Mouse (Mus musculus) heart, embryonic 14.5 days (tissue): Measurements from ENCODE around the gene Ifna2. TPM values are rescaled to one million over a fixed set of nuclear protein-coding genes. Genes with fewer than 3 reads are reported as not detected.
A peak's percentile ranks its signal among the peaks of the same experiment; 100 is the strongest.

Experiments used
- ATAC-seq: fragments of 200-750 bp; cut with Nextera tagmentation; 2 replicates; pipeline ENCODE4 v1.8.0; 2017; ENCODE audit warnings: low read depth, moderate TSS enrichment; ENCODE audit not compliant: insufficient number of reproducible peaks, insufficient read depth, low FRiP score
- H3K27ac ChIP-seq, 2 experiments: fragments of 200-500 bp in 1 of 2; fragments of 300-500 bp in 1 of 2; sonication (generic) in 1 of 2; replicated peaks in 1 of 2; 2 replicates each; pipeline ENCODE4 v1.5.1; 2012 to 2014; ENCODE audit warnings: low read depth in 2 of 2, low read length in 2 of 2, control low read depth in 1 of 2, mild to moderate bottlenecking in 1 of 2, mixed read lengths in 1 of 2; ENCODE audit not compliant: control insufficient read depth in 1 of 2, insufficient read depth in 1 of 2
- H3K27me3 ChIP-seq: fragments of 300-500 bp; sonication (generic); 2 replicates; pipeline ENCODE4 v1.6.1; 2014; ENCODE audit warnings: mild to moderate bottlenecking, low read length, control low read depth; ENCODE audit not compliant: control insufficient read depth, insufficient read depth
- H3K36me3 ChIP-seq: fragments of 300-500 bp; sonication (generic); 2 replicates; pipeline ENCODE4 v1.6.1; 2014; ENCODE audit warnings: mild to moderate bottlenecking, control low read depth, low read length, mixed read lengths; ENCODE audit not compliant: control insufficient read depth, insufficient read depth
- H3K4me1 ChIP-seq, 2 experiments: fragments of 200-500 bp in 1 of 2; fragments of 300-500 bp in 1 of 2; sonication (generic) in 1 of 2; 2 replicates each; pipeline ENCODE4 v1.6.1; 2012 to 2014; ENCODE audit warnings: low read length in 2 of 2, control low read depth in 1 of 2, mixed read lengths in 1 of 2; ENCODE audit not compliant: control insufficient read depth in 2 of 2, insufficient read depth in 2 of 2
- H3K4me2 ChIP-seq: fragments of 300-500 bp; sonication (generic); 2 replicates; pipeline ENCODE4 v1.6.1; 2014; ENCODE audit warnings: mild to moderate bottlenecking, low read length
- H3K4me3 ChIP-seq, 2 experiments: fragments of 200-500 bp in 1 of 2; fragments of 300-500 bp in 1 of 2; sonication (generic) in 1 of 2; 2 replicates each; pipeline ENCODE4 v1.5.1; 2012 to 2014; ENCODE audit warnings: low read length in 2 of 2, mild to moderate bottlenecking in 2 of 2, control low read depth in 1 of 2, low read depth in 1 of 2, moderate library complexity in 1 of 2; ENCODE audit not compliant: control insufficient read depth in 1 of 2, insufficient read depth in 1 of 2
- H3K9ac ChIP-seq: fragments of 300-500 bp; sonication (generic); 2 replicates; pipeline ENCODE4 v1.6.1; 2014; ENCODE audit warnings: mild to moderate bottlenecking, low read length
- H3K9me3 ChIP-seq: fragments of 300-500 bp; sonication (generic); 2 replicates; pipeline ENCODE4 v1.6.1; 2016; ENCODE audit warnings: low read length, control low read depth; ENCODE audit not compliant: control insufficient read depth
- WGBS: fragments of 180-500 bp; shearing (Covaris S2); extraction: QIAGEN DNeasy Blood & Tissue Kit; methylation state at CpG from one replicate; pipeline ENCODE4 v1.1.7; 2014; 5-methylcytosine and 5-hydroxymethylcytosine counted together
- polyA plus RNA-seq: library from polyadenylated mRNA; unstranded; fragments of >200 nt; fragmentation: Nextera tagmentation; extraction: Ambion mirVana; gene quantifications from 2 replicates; pipeline ENCODE4 v1.2.1, GENCODE M21; 2014

The Ifna2 gene
- not detected in 2 replicates for polyA plus RNA-seq

GRCm38 (mm10) chr4:88683812-88684211 is at the start of gene Ifna2:
Gene Ifna2 (minus strand): TSS chr4:88683912.
- Histone ChIP-seq H3K4me3 (no peak within 1 kb of the TSS), H3K27ac (no peak within 1 kb of the TSS), H3K36me3 (no peaks in the 10 kb centered on the region), H3K4me2 (no peak within 1 kb of the TSS), H3K27me3 (no peaks in the 10 kb centered on the region), H3K9me3 (no peaks in the 10 kb centered on the region), H3K9ac (no peak within 1 kb of the TSS), H3K4me1 (no peaks in the 10 kb centered on the region)
- ATAC-seq, result no peak
- 86% methylated on average over 1 of the region's 1 CpGs for WGBS

- Histone ChIP-seq H3K9me3 (no peaks in the 10 kb centered on the region), H3K36me3 (no peaks in the 10 kb centered on the region)
- WGBS, result 0% methylated on average over 1 of the region's 1 CpGs
Measured at GRCm38 (mm10) chr4:88727324-88727723, 43.6 kb upstream of the Ifna2 start.

GRCm38 (mm10) chr4:88726727-88727126 is 43.0 kb upstream of the Ifna2 start:
- Histone ChIP-seq H3K36me3 (no peaks in the 10 kb centered on the region), H3K4me3 (no peak overlapping the region), H3K4me1 (no peaks in the 10 kb centered on the region), H3K9ac (no peak overlapping the region), H3K27me3 (no peaks in the 10 kb centered on the region), H3K27ac (no peak overlapping the region), H3K9me3 (no peaks in the 10 kb centered on the region), H3K4me2 (no peak overlapping the region)
- no peak for ATAC-seq
- 75% methylated on average over 6 of the region's 6 CpGs for WGBS

More at GRCm38 (mm10) chr4:88727324-88727723, 43.6 kb upstream of the Ifna2 start:
- H3K4me1 ChIP-seq, result no peaks in the 10 kb centered on the region
- no peak overlapping the region for H3K4me3 ChIP-seq
- no peak for ATAC-seq
- H3K27me3 ChIP-seq, result no peaks in the 10 kb centered on the region
- H3K27ac ChIP-seq, result no peak overlapping the region
- H3K4me2 ChIP-seq, result no peak overlapping the region
- H3K9ac ChIP-seq, result no peak overlapping the region

GRCm38 (mm10) chr4:88723497-88724090 is 39.9 kb upstream of the Ifna2 start:
- H3K4me2 ChIP-seq, result no peak overlapping the region
- no peaks in the 10 kb centered on the region for H3K9me3 ChIP-seq
- H3K4me3 ChIP-seq, result no peak overlapping the region
- peaks cover 3 to 13% of the 10 kb centered on the region in 2 experiments for H3K4me1 ChIP-seq
- 69% methylated on average over 8 of the region's 8 CpGs for WGBS
- no peaks in the 10 kb centered on the region for H3K27me3 ChIP-seq
- no peak overlapping the region for H3K27ac ChIP-seq
- peaks cover 22% of the 10 kb centered on the region for H3K36me3 ChIP-seq
- no peak for ATAC-seq
- no peak overlapping the region for H3K9ac ChIP-seq

- Histone ChIP-seq H3K27ac (peak within 1 kb of the TSS; percentile 98 to 99), H3K36me3 (peaks cover 32% of the 10 kb centered on the region), H3K4me3 (peak within 1 kb of the TSS; percentile 89 to 97), H3K9me3 (no peaks in the 10 kb centered on the region), H3K4me2 (peak within 1 kb of the TSS; percentile 77), H3K4me1 (peaks cover 5 to 20% of the 10 kb centered on the region in 2 experiments), H3K9ac (peak within 1 kb of the TSS; percentile 98), H3K27me3 (no peaks in the 10 kb centered on the region)
- under 1% methylated on average over 81 of the region's 82 CpGs for WGBS
- peak; percentile 97 for ATAC-seq
Measured at GRCm38 (mm10) chr4:88721791-88722721, 38.3 kb upstream of the Ifna2 start, which contains the start of the genes Gm26566 and Klhl9. Gene Gm26566 (plus strand): TSS chr4:88721805. Gene Klhl9 (minus strand): TSS chr4:88722465.

GRCm38 (mm10) chr4:88718715-88719114 is 35.0 kb upstream of the Ifna2 start:
- Histone ChIP-seq H3K4me1 (peaks cover 5 to 32% of the 10 kb centered on the region in 2 experiments), H3K9me3 (no peaks in the 10 kb centered on the region), H3K4me2 (peak overlapping the region; percentile 77), H3K27ac (no peak overlapping the region), H3K4me3 (peak overlapping the region; percentile 26 to 89; a peak in 3 of 4 replicates), H3K9ac (peak overlapping the region; percentile 61), H3K27me3 (no peaks in the 10 kb centered on the region), H3K36me3 (peaks cover 57% of the 10 kb centered on the region)
- ATAC-seq, result no peak
- WGBS, result 20% methylated on average over 1 of the region's 1 CpGs

GRCm38 (mm10) chr4:88715059-88715458 is 31.3 kb upstream of the Ifna2 start:
- no peaks in the 10 kb centered on the region for H3K27me3 ChIP-seq
- H3K27ac ChIP-seq, result no peak overlapping the region
- no peak overlapping the region for H3K9ac ChIP-seq
- H3K9me3 ChIP-seq, result no peaks in the 10 kb centered on the region
- no peak overlapping the region for H3K4me2 ChIP-seq
- H3K4me3 ChIP-seq, result no peak overlapping the region
- H3K4me1 ChIP-seq, result peaks cover 2 to 21% of the 10 kb centered on the region in 2 experiments; a peak in 3 of 4 replicates
- ATAC-seq, result no peak
- H3K36me3 ChIP-seq, result peaks cover 45% of the 10 kb centered on the region
